Mouse (Mus musculus): ENCODE data around the gene Maml3. TPM values are rescaled to one million over a fixed set of nuclear protein-coding genes. Genes with fewer than 3 reads are reported as not detected.
A peak's percentile ranks its signal among the peaks of the same experiment; 100 is the strongest.

Maml3 gene
- polyA plus RNA-seq, 1 experiment from 2014 or later: 6.1 TPM

- Histone ChIP-seq H3K27ac (ENCODE audit: low read depth, low read length) (no peak overlapping the region), H3K4me3 (ENCODE audit: low read depth, low read length) (no peak overlapping the region), H3K27me3 (ENCODE audit: control insufficient read depth, insufficient read depth, low read length) (no peaks in the 10 kb centered on the region), H3K36me3 (ENCODE audit: control insufficient read depth, insufficient read depth, low read length) (no peaks in the 10 kb centered on the region), H3K9ac (ENCODE audit: low read length) (no peak overlapping the region), H3K9me3 (ENCODE audit: control insufficient read depth, low read length) (no peaks in the 10 kb centered on the region), H3K4me1 (ENCODE audit: control insufficient read depth, insufficient read depth, low read length) (peaks cover 5% of the 10 kb centered on the region; the same call in 1 of the 2 replicates), H3K4me2 (no peak overlapping the region)
- WGBS: 85% methylated on average over 6 of the region's 6 CpGs
- no peak for DNase-seq (ENCODE audit: low spot score, missing footprints)
- no peak for ATAC-seq (ENCODE audit: low FRiP score)
Observed at GRCm38 (mm10) chr3:51986507-51986906, 118.4 kb downstream of the Maml3 start.

DNA sequence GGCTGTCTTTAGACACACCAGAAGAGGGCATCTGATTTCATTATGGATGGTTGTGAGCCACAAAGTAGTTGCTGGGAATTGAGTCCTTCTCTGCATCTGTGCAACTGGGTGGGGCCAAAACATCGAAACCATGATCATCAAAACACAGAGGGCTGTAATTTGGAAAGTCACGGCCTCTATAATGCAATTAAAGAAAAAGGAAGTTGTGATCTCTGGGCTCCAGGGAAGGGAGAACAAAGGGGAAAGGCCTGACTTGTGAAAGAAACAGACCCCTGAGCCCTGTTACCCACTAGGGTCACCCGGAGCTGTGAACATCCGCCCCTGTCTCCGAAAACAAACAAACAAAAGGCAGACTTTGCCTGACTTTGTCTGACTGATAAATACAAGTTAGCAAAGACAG, 123.4 kb downstream of the Maml3 start:
- no peak overlapping the region for H3K4me3 ChIP-seq (ENCODE audit: low read depth, low read length)
- DNase-seq (ENCODE audit: low spot score, missing footprints) (no peak), ATAC-seq (ENCODE audit: low FRiP score) (no peak)
- no peaks in the 10 kb centered on the region for H3K27me3 ChIP-seq (ENCODE audit: control insufficient read depth, insufficient read depth, low read length)
- H3K9me3 ChIP-seq (ENCODE audit: control insufficient read depth, low read length): no peaks in the 10 kb centered on the region
- H3K27ac ChIP-seq (ENCODE audit: low read depth, low read length): no peak overlapping the region
- H3K4me1 ChIP-seq (ENCODE audit: control insufficient read depth, insufficient read depth, low read length): peaks cover 8% of the 10 kb centered on the region; the same call in 1 of the 2 replicates
- WGBS: 63% methylated on average over 5 of the region's 5 CpGs
- no peaks in the 10 kb centered on the region for H3K36me3 ChIP-seq (ENCODE audit: control insufficient read depth, insufficient read depth, low read length)
- no peak overlapping the region for H3K9ac ChIP-seq (ENCODE audit: low read length)
- no peak overlapping the region for H3K4me2 ChIP-seq

DNA sequence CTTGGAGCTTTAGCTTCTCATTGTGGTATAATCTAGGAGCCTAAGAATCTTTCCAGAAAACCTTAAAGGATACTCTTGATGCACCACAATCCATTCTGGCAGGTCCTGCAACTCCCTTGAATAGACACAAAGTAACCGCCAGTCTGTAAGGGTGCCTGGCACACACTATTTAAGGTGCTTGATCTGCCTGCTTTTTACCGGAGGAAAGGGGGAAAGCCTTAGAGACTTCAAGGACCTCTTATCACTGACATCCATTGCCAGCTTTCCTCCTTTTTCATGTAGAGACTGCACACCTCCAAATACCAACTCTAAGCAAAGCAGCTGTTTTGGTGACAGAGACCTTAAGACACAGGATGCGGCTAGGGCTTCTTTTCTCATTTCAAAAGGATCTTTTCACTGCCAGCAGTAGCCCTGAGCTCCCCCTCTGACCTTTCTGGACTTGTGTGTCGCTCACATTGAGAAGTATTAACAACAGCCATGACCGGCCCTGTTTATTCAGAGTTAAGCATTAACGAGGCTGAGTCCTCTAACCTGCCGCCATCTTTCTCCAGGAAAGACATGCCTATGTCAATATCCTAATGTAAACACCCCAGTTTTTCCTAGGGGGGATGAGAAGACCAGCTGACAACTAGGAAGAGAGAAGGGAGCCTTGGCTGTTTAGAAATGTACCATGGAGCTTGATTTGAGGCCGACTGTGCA, 127.1 kb downstream of the Maml3 start:
- H3K9me3 ChIP-seq (ENCODE audit: control insufficient read depth, low read length): no peaks in the 10 kb centered on the region
- DNase-seq (ENCODE audit: low spot score, missing footprints): no peak
- WGBS: 45% methylated on average over 8 of the region's 8 CpGs
- H3K27me3 ChIP-seq (ENCODE audit: control insufficient read depth, insufficient read depth, low read length): no peaks in the 10 kb centered on the region
- peak overlapping the region; percentile 30 for H3K27ac ChIP-seq (ENCODE audit: low read depth, low read length)
- ATAC-seq (ENCODE audit: low FRiP score): no peak
- no peak overlapping the region; the same call in 1 of the 2 replicates for H3K9ac ChIP-seq (ENCODE audit: low read length)
- peaks cover 6% of the 10 kb centered on the region; the same call in 1 of the 2 replicates for H3K4me1 ChIP-seq (ENCODE audit: control insufficient read depth, insufficient read depth, low read length)
- H3K36me3 ChIP-seq (ENCODE audit: control insufficient read depth, insufficient read depth, low read length): no peaks in the 10 kb centered on the region
- no peak overlapping the region for H3K4me3 ChIP-seq (ENCODE audit: low read depth, low read length)
- no peak overlapping the region for H3K4me2 ChIP-seq

DNA sequence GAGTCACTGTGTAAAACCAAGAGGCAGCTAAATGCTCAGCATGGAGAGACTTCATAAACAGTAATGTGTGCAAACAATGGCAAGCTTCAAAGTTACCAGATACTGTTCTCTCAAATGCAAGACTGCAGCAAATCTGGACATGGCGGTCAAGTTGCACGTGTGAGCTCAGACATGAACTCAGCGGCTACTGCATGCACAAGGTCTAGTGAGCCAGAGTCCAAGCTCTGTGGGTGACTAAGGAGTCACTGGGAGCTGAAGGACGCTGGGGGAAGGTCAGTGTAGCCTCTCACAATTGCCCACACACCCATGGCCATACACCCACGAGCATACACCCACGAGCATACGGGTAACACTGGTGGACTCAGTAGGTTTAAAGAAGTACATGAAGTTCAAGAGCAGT, 130.3 kb downstream of the Maml3 start:
- no peaks in the 10 kb centered on the region for H3K9me3 ChIP-seq (ENCODE audit: control insufficient read depth, low read length)
- WGBS: 93% methylated on average over 7 of the region's 7 CpGs
- ATAC-seq (ENCODE audit: low FRiP score): no peak
- no peaks in the 10 kb centered on the region for H3K27me3 ChIP-seq (ENCODE audit: control insufficient read depth, insufficient read depth, low read length)
- H3K36me3 ChIP-seq (ENCODE audit: control insufficient read depth, insufficient read depth, low read length): no peaks in the 10 kb centered on the region
- DNase-seq (ENCODE audit: low spot score, missing footprints): no peak
- no peak overlapping the region for H3K4me2 ChIP-seq
- no peak overlapping the region for H3K27ac ChIP-seq (ENCODE audit: low read depth, low read length)
- no peak overlapping the region for H3K9ac ChIP-seq (ENCODE audit: low read length)
- H3K4me1 ChIP-seq (ENCODE audit: control insufficient read depth, insufficient read depth, low read length): peaks cover 5% of the 10 kb centered on the region; the same call in 1 of the 2 replicates
- H3K4me3 ChIP-seq (ENCODE audit: low read depth, low read length): no peak overlapping the region

DNA sequence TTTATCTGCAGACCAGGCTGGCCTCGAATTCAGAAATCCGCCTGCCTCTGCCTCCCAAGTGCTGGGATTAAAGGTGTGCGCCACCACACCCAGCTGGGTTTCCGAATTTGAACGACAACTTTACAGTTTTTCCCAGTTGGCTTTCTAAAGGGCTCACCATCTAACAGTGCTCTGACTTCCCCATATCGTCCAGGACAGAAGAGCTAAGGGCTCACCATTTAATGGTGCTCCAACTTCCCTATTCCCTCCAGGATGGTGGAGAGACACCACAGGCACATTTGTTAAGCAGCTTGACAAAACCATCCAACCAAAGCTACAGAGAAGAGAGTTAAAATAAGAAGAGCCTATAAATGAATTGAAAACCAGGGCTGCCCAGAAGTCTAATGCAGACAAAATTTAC, 130.7 kb downstream of the Maml3 start:
- Histone ChIP-seq H3K4me3 (ENCODE audit: low read depth, low read length) (no peak overlapping the region), H3K27me3 (ENCODE audit: control insufficient read depth, insufficient read depth, low read length) (no peaks in the 10 kb centered on the region), H3K36me3 (ENCODE audit: control insufficient read depth, insufficient read depth, low read length) (no peaks in the 10 kb centered on the region), H3K27ac (ENCODE audit: low read depth, low read length) (no peak overlapping the region), H3K4me2 (no peak overlapping the region), H3K9me3 (ENCODE audit: control insufficient read depth, low read length) (no peaks in the 10 kb centered on the region), H3K9ac (ENCODE audit: low read length) (no peak overlapping the region), H3K4me1 (ENCODE audit: control insufficient read depth, insufficient read depth, low read length) (peaks cover 5% of the 10 kb centered on the region; the same call in 1 of the 2 replicates)
- DNase-seq (ENCODE audit: low spot score, missing footprints) (no peak), ATAC-seq (ENCODE audit: low FRiP score) (no peak)
- 95% methylated on average over 6 of the region's 6 CpGs for WGBS

GRCm38 (mm10) chr3:51972576-51972975, 132.3 kb downstream of the Maml3 start:
- Histone ChIP-seq H3K4me3 (ENCODE audit: low read depth, low read length) (no peak overlapping the region), H3K4me2 (no peak overlapping the region), H3K36me3 (ENCODE audit: control insufficient read depth, insufficient read depth, low read length) (no peaks in the 10 kb centered on the region), H3K9ac (ENCODE audit: low read length) (no peak overlapping the region), H3K9me3 (ENCODE audit: control insufficient read depth, low read length) (no peaks in the 10 kb centered on the region), H3K27ac (ENCODE audit: low read depth, low read length) (no peak overlapping the region), H3K4me1 (ENCODE audit: control insufficient read depth, insufficient read depth, low read length) (no peaks in the 10 kb centered on the region), H3K27me3 (ENCODE audit: control insufficient read depth, insufficient read depth, low read length) (no peaks in the 10 kb centered on the region)
- no peak for DNase-seq (ENCODE audit: low spot score, missing footprints)
- ATAC-seq (ENCODE audit: low FRiP score): no peak
- WGBS: 56% methylated on average over 6 of the region's 6 CpGs

DNA sequence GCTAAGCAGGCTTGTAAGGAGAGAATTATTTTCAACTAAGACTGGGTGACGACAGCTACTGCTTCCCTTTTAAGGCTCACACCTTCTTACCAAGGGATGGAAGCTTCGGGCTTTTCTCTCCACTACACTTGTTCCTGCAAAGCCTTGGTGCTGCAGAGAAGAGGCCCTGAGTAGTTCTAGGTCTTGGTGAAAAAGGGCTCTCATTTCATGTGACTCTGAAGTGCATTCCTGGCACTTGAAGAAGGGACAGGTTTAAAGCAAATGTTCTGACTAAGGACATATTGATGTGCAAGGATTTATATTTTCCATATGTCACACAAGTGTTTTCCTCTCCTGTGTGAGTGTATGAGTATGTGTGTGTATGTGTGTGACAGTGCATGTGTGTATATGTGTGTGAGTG, 134.4 kb downstream of the Maml3 start:
- Histone ChIP-seq H3K4me1 (ENCODE audit: control insufficient read depth, insufficient read depth, low read length) (peaks cover 11% of the 10 kb centered on the region), H3K4me3 (ENCODE audit: low read depth, low read length) (no peak overlapping the region)
- WGBS: 95% methylated on average over 2 of the region's 2 CpGs

GRCm38 (mm10) chr3:51969451-51969850, 135.4 kb downstream of the Maml3 start:
- no peaks in the 10 kb centered on the region for H3K27me3 ChIP-seq (ENCODE audit: control insufficient read depth, insufficient read depth, low read length)
- no peak overlapping the region for H3K4me3 ChIP-seq (ENCODE audit: low read depth, low read length)
- H3K4me2 ChIP-seq: no peak overlapping the region
- ATAC-seq (ENCODE audit: low FRiP score): no peak
- DNase-seq (ENCODE audit: low spot score, missing footprints): no peak
- peaks cover 18% of the 10 kb centered on the region for H3K4me1 ChIP-seq (ENCODE audit: control insufficient read depth, insufficient read depth, low read length)
- H3K9me3 ChIP-seq (ENCODE audit: control insufficient read depth, low read length): no peaks in the 10 kb centered on the region
- 62% methylated on average over 6 of the region's 6 CpGs for WGBS
- H3K36me3 ChIP-seq (ENCODE audit: control insufficient read depth, insufficient read depth, low read length): no peaks in the 10 kb centered on the region
- no peak overlapping the region for H3K27ac ChIP-seq (ENCODE audit: low read depth, low read length)
- no peak overlapping the region for H3K9ac ChIP-seq (ENCODE audit: low read length)

More for the DNA sequence above, 134.4 kb downstream of the Maml3 start:
- ATAC-seq (ENCODE audit: low FRiP score): no peak
- Histone ChIP-seq H3K27me3 (ENCODE audit: control insufficient read depth, insufficient read depth, low read length) (no peaks in the 10 kb centered on the region), H3K27ac (ENCODE audit: low read depth, low read length) (no peak overlapping the region), H3K36me3 (ENCODE audit: control insufficient read depth, insufficient read depth, low read length) (no peaks in the 10 kb centered on the region), H3K9me3 (ENCODE audit: control insufficient read depth, low read length) (no peaks in the 10 kb centered on the region), H3K9ac (ENCODE audit: low read length) (no peak overlapping the region), H3K4me2 (no peak overlapping the region)
- no peak for DNase-seq (ENCODE audit: low spot score, missing footprints)

DNA sequence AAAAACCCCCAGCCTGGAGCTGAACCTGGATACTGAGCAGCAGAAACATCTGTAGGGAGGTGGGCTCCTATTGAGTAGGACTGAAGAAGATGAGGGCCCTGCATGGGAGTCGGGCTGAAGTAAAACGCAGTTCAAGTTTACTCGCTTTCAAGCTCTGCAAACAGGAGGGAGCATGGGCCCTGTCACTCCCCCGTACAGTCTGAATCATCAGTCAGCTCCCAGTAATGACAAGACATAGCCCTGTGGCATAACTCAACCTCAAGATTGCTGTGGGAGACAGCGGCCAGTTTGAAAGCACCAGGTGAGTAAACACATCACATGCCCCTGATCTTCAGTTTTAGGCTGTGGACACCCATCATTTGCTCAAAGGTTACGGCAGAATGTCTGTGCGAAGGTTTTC, 139.0 kb downstream of the Maml3 start:
- ATAC-seq (ENCODE audit: low FRiP score) (no peak), DNase-seq (ENCODE audit: low spot score, missing footprints) (no peak)
- Histone ChIP-seq H3K4me1 (ENCODE audit: control insufficient read depth, insufficient read depth, low read length) (peaks cover 29% of the 10 kb centered on the region), H3K27me3 (ENCODE audit: control insufficient read depth, insufficient read depth, low read length) (no peaks in the 10 kb centered on the region), H3K36me3 (ENCODE audit: control insufficient read depth, insufficient read depth, low read length) (no peaks in the 10 kb centered on the region), H3K9ac (ENCODE audit: low read length) (0 out of 2 replicates have a peak overlapping the region, but pooled peaks have one; percentile 14), H3K27ac (ENCODE audit: low read depth, low read length) (no peak overlapping the region), H3K4me3 (ENCODE audit: low read depth, low read length) (no peak overlapping the region), H3K4me2 (no peak overlapping the region), H3K9me3 (ENCODE audit: control insufficient read depth, low read length) (no peaks in the 10 kb centered on the region)
- 74% methylated on average over 7 of the region's 7 CpGs for WGBS
